Mouse (Mus musculus) gastrocnemius, adult 2 months (tissue): Measurements from ENCODE around the gene Gm21680. TPM values are rescaled to one million over a fixed set of nuclear protein-coding genes. Genes with fewer than 3 reads are reported as not detected.
A peak's percentile ranks its signal among the peaks of the same experiment; 100 is the strongest.
"Not testable (repeated sequence)": the region's sequence is repeated elsewhere in the genome, so short reads cannot be mapped to it uniquely, and the experiment has no call there.

Experiments
- DNase-seq: peaks from one replicate; pipeline ENCODE4 v3.0.0; 2022
- H3K27ac ChIP-seq: fragments of 200-600 bp; 2 replicates; pipeline ENCODE4 v1.8.1; 2022; ENCODE audit warnings: mild to moderate bottlenecking
- H3K4me3 ChIP-seq: fragments of 200-600 bp; 2 replicates; pipeline ENCODE4 v1.8.1; 2022; ENCODE audit warnings: mild to moderate bottlenecking, moderate library complexity
- intact Hi-C: fragments of 180-260 bp; cut with DNase I; formaldehyde crosslinking; loops from one replicate; pipeline ENCODE4 v1.15.1; 2025
- long read RNA-seq, 2 experiments: library from polyadenylated mRNA; stranded (forward); transcript quantifications; one replicate each; pipeline ENCODE4 v2.0.0; 2021
- total RNA-seq, 2 experiments: library from RNA; stranded (reverse); gene quantifications; 2 replicates each; pipeline ENCODE4 v1.2.3; 2021

The Gm21680 gene
- total RNA-seq: not detected
- long read RNA-seq, experiment 1: 0 reads
- long read RNA-seq, experiment 2: 0 reads

- intact Hi-C loops, DNase-seq, H3K4me3 ChIP-seq, H3K27ac ChIP-seq: not testable (repeated sequence)
Observed at GRCm38 (mm10) chr5:25972563-25972962, at the start of gene Gm21680. Gene Gm21680 (minus strand): TSS chr5:25972663.

GRCm38 (mm10) chr5:26007697-26008096, 35.2 kb upstream of the Gm21680 start:
- H3K27ac ChIP-seq, intact Hi-C loops, DNase-seq, H3K4me3 ChIP-seq: not testable (repeated sequence)

- peak; percentile 11 for DNase-seq
- intact Hi-C loops, H3K27ac ChIP-seq, H3K4me3 ChIP-seq: not testable (repeated sequence)
Observed at GRCm38 (mm10) chr5:26006937-26007695, 34.7 kb upstream of the Gm21680 start.

GRCm38 (mm10) chr5:26004698-26005097, 32.2 kb upstream of the Gm21680 start, which contains the start of gene Gm1979:
Gene Gm1979 (minus strand): TSS chr5:26004798.
- H3K4me3 ChIP-seq, DNase-seq, intact Hi-C loops, H3K27ac ChIP-seq: not testable (repeated sequence)

- H3K27ac ChIP-seq, intact Hi-C loops, H3K4me3 ChIP-seq, DNase-seq: not testable (repeated sequence)
Observed at GRCm38 (mm10) chr5:25988550-25988949, 16.1 kb upstream of the Gm21680 start, which contains the start of gene Gm21698. Gene Gm21698 (minus strand): TSS chr5:25988650.

GRCm38 (mm10) chr5:25957050-25957449, 15.4 kb downstream of the Gm21680 start:
- intact Hi-C loops, H3K4me3 ChIP-seq, H3K27ac ChIP-seq, DNase-seq: not testable (repeated sequence)

GRCm38 (mm10) chr5:25956611-25957010, 15.9 kb downstream of the Gm21680 start:
- H3K4me3 ChIP-seq, DNase-seq, H3K27ac ChIP-seq, intact Hi-C loops: not testable (repeated sequence)

- H3K27ac ChIP-seq, DNase-seq, H3K4me3 ChIP-seq, intact Hi-C loops: not testable (repeated sequence)
Observed at GRCm38 (mm10) chr5:25954317-25954716, 18.1 kb downstream of the Gm21680 start, which contains the start of gene Gm21671. Gene Gm21671 (minus strand): TSS chr5:25954417.

GRCm38 (mm10) chr5:25945391-25945790, 27.1 kb downstream of the Gm21680 start:
- H3K27ac ChIP-seq, DNase-seq, H3K4me3 ChIP-seq, intact Hi-C loops: not testable (repeated sequence)

GRCm38 (mm10) chr5:25942281-25942680, 30.2 kb downstream of the Gm21680 start, which contains the start of gene Gm21663:
Gene Gm21663 (minus strand): TSS chr5:25942381.
- H3K4me3 ChIP-seq, DNase-seq, H3K27ac ChIP-seq, intact Hi-C loops: not testable (repeated sequence)

Other genes with a start within 250 kb of the Gm21680 start
- 10 to 100 TPM in 1 of 2 experiments, 1 to 10 TPM in 1; 5.1 to 21.3 TPM for gene Actr3b, start 212.7 kb downstream of the Gm21680 start, total RNA-seq
- not detected for gene Gm21663, start 30.3 kb downstream of the Gm21680 start, total RNA-seq
- gene Gm21671, start 18.2 kb downstream of the Gm21680 start, total RNA-seq: not detected
- not detected for gene Gm21698, start 16.0 kb upstream of the Gm21680 start, total RNA-seq
- gene Gm1979, start 32.1 kb upstream of the Gm21680 start, total RNA-seq: not detected
- gene Gm5862, start 50.3 kb upstream of the Gm21680 start, total RNA-seq: not detected
- not detected for gene Speer4a, start 66.9 kb upstream of the Gm21680 start, total RNA-seq
- gene Gm7347, start 85.9 kb upstream of the Gm21680 start, total RNA-seq: not detected
- not detected for gene Gm10471, start 116.6 kb upstream of the Gm21680 start, total RNA-seq
- not detected for gene 5031410I06Rik, start 132.7 kb upstream of the Gm21680 start, total RNA-seq
- gene Gm10220, start 148.8 kb upstream of the Gm21680 start, total RNA-seq: not detected